Mouse (Mus musculus): ENCODE measurements around the gene Clvs2. TPM values are rescaled to one million over a fixed set of nuclear protein-coding genes. Genes with fewer than 3 reads are reported as not detected.

The Clvs2 gene
- 0.04 TPM in 1 of 2 replicates, not detected in the other for polyA plus RNA-seq (2015; fragmentation: Nextera tagmentation; extraction: Ambion mirVana)

DNA sequence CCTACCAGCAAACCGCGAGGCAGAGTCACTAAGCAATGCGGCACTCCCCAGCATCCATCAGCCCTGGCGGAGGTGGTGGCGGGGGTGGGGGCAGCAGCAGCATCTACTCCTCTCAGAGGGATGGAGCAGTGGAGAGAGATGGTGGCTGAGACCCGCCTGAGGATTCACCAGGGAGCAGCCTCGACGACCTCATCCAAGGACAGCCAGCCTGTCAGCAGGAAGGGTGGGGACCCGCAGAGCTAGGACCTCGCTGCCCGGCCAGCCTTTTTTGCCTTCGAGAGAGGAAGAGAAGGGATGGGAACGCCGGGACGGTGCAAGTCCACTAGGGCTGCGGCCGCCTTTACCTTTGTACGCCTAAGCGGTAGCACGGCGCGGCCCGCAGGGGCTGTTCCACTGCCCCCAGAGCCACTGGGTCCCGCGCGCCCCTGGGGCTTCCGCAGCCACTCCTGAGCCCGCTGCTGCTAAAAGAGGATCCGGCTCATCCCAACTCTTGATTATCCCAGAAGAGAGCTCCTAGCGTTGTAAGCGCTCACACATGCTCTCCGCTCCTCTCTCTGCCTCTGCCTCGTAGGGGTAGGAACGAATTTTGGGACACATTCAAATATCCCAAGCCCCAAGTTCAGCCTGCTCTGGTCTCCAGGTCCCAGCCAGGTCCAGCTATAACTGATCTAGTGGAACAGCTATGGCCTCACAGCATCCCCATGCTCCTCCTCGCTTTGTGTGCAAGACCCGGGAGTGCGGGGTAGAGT, at the start of gene Clvs2:
Gene Clvs2, minus strand, starts transcription at position 639 of the 749 bp plus-strand sequence.
- no peak for DNase-seq (ENCODE audit: low spot score)

- no peak for DNase-seq (ENCODE audit: low spot score)
Observed at GRCm38 (mm10) chr10:33653142-33653541, 28.6 kb upstream of the Clvs2 start.

GRCm38 (mm10) chr10:33623577-33623991, 985 bp downstream of the Clvs2 start:
- no peak for DNase-seq (ENCODE audit: low spot score)

GRCm38 (mm10) chr10:33622700-33623099, 1.9 kb downstream of the Clvs2 start:
- no peak for DNase-seq (ENCODE audit: low spot score)

DNA sequence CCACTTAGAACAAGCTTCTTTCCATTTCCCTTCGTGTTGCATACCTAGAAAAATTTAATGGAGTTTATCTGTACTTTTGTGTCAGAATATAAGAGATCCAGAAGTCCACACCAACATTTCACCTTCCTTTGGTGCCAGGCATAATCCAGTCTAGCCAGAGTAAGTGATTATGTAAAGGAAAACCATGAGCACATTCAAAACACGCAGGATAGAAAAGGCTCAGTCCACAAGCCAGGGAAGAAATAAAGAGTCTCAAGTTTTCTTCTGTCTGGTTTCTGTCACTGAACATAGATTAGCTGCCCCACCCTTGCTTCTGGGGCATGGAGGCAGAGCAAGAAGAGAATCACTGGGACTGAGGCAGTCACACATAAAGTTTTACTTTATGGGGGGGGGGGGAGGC, 8.4 kb downstream of the Clvs2 start:
- no peak for DNase-seq (ENCODE audit: low spot score)

- no peak for DNase-seq (ENCODE audit: low spot score)
Observed at GRCm38 (mm10) chr10:33613197-33613596, 11.4 kb downstream of the Clvs2 start.

DNA sequence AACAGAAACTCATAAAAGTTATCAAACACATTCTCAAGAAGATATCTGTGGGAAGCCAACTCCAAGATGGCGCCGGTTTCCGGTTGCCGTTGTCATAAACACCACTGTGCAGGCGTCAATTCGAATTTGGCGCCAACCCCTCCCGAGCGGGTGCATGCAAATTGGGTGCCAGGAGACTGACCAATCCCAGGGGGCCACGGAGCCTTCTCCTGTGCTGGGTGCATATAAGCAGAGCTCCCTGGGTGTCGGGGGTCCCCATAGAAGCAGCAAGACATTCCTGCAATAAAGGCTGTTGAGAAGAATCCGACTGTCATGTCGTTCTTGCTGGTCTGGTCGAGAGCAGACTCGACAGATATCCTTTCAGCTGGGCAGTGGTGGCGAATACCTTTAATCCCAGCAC, 31.8 kb downstream of the Clvs2 start:
- DNase-seq (ENCODE audit: low spot score) = no peak

- no peak for DNase-seq (ENCODE audit: low spot score)
Observed at GRCm38 (mm10) chr10:33588800-33589199, 35.8 kb downstream of the Clvs2 start.

GRCm38 (mm10) chr10:33587118-33587517, 37.5 kb downstream of the Clvs2 start:
- DNase-seq (ENCODE audit: low spot score) = no peak

GRCm38 (mm10) chr10:33558081-33558480, 66.5 kb downstream of the Clvs2 start:
- no peak for DNase-seq (ENCODE audit: low spot score)

DNA sequence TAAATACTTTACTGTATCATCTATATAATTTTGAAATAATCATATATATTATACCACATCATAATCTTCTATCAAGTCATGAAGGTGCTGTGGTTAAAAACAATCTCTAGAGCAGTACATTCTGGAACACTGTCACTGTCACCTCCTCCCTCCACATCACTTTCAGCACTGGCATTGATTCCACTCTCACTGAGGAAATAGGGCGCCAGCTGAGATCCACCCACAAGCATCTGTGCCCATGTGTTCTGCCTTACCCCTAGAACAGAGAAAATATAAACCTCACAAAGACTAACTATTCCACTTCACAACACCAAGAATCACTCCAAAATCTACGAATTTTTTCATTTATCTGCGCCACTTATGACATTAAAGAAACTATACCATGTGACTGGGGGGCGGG, 84.2 kb downstream of the Clvs2 start:
- DNase-seq (ENCODE audit: low spot score) = no peak

Other genes starting within 250 kb of the Clvs2 start
- not detected in 2 replicates for gene Sult3a2, start 161.9 kb upstream of the Clvs2 start, polyA plus RNA-seq (2015; fragmentation: Nextera tagmentation; extraction: Ambion mirVana)
- gene Sult3a1, start 233.0 kb upstream of the Clvs2 start, polyA plus RNA-seq (2015; fragmentation: Nextera tagmentation; extraction: Ambion mirVana) = not detected in 2 replicates

All from thymus, postnatal 0 days (tissue).